ENCODE assay signal across 8 mouse cellular contexts in the genomic region with DNA sequence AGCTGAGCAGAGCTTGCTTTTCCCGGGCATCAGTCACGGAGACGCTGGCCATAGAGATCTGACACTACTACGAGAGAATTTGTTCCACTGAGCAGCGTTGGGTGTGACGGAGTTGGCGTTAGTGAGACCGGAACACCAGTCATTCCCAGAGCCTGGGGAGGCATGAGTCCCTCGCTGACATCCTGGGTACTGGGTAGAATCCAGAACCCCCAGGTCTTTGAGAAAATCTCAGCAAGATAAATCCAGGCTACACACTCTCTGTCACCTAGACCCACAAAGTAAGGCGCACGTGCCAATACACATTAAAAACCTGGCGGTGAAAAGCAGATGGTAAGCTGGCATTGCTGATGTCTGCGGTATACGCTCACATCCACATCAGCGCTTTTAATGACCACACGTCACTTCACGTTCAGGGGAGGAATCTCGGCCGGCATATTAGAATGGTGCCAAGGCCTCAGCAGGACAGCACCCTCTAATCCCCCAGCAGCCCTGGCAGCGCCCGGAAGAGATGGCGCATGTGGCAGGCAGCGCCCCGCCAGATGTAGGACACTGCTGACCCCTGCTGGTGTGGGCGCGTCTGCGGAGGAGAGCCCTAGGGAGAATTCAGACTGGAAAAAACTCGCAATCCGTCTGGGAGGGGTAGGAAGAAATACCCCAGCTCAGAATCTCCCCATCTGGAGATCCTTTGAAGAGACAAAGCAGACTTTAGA. TPM values are rescaled to one million over a fixed set of nuclear protein-coding genes. Genes with fewer than 3 reads are reported as not detected.
DNase-seq lines count a peak whose midpoint lies in the region; ATAC-seq lines count a peak whose summit lies in the region.

No protein-coding gene starts in this region.

- peak overlapping the region; percentile 84 for H3K4me2 ChIP-seq in intestine, embryonic 15.5 days (replicated peaks)

- peaks cover 2% of the 10 kb centered on the region; the same call in 1 of the 2 replicates for H3K27me3 ChIP-seq in intestine, embryonic 15.5 days (replicated peaks)

- H3K27ac ChIP-seq in intestine, embryonic 15.5 days: no peak overlapping the region

- peaks cover 17% of the 10 kb centered on the region for H3K4me1 ChIP-seq in intestine, embryonic 15.5 days (replicated peaks)

- WGBS in intestine, embryonic 15.5 days: 5% methylated on average over 29 of the region's 29 CpGs

- peak overlapping the region; percentile 23; the same call in 1 of the 2 replicates for H3K9ac ChIP-seq in intestine, embryonic 15.5 days

- intact Hi-C loops in gastrocnemius, postnatal 36 days (cut with DNase I): loop anchor here (2.0 kb wide), 1 partner anchor 238 kb away; no protein-coding TSS in a partner anchor
- intact Hi-C loops in left cerebral cortex, postnatal 36 days (cut with DNase I): loop anchor here (1.0 to 5.0 kb wide), 3 partner anchors 28 to 237 kb away; no protein-coding TSS in a partner anchor

- peak overlapping the region; percentile 30 for H3K4me3 ChIP-seq in intestine, embryonic 15.5 days (replicated peaks)

- no peaks in the 10 kb centered on the region for H3K9me3 ChIP-seq in intestine, embryonic 15.5 days

- peak; percentile 85 for DNase-seq in adipocyte (ENCODE audit: low spot score)
- DNase-seq in embryo, embryonic 10 days (ENCODE audit: low spot score): peak; percentile 86
- DNase-seq in gastrocnemius, postnatal 36 days: peak; percentile 77 to 81
- DNase-seq in left cerebral cortex, postnatal 36 days (ENCODE audit: low spot score in 2 of 2): peak; percentile 65 to 70
- peak; percentile 77 for DNase-seq in right cerebral cortex, postnatal 25 days
- DNase-seq in c-Kit-positive CD71-positive TER-119-positive erythroid progenitor cells, embryonic 14.5 days (ENCODE audit: low spot score): no peak

- H3K36me3 ChIP-seq in intestine, embryonic 15.5 days: no peaks in the 10 kb centered on the region

- ATAC-seq in intestine, embryonic 15.5 days: peak; percentile 76
- peak; percentile 49; the same call in 1 of the 2 replicates for ATAC-seq in megakaryocyte-erythroid progenitor cell, adult 5-6 weeks (replicated peaks; ENCODE audit: low FRiP score, low TSS enrichment, poor library complexity, severe bottlenecking)

RNA-seq across cellular contexts. Expression of a gene that starts 20.7 kb away (rescaled TPM):
- 10 to 100 TPM; 18.1 to 22.8 TPM for total RNA-seq in gastrocnemius, postnatal 36 days (2021)
- polyA plus RNA-seq in intestine, embryonic 15.5 days (2015; fragmentation: Nextera tagmentation; extraction: Ambion mirVana): 203 and 215 TPM in 2 replicates
- total RNA-seq in left cerebral cortex, postnatal 36 days (2021): 100 to 1,000 TPM; 195 to 250 TPM
- total RNA-seq in megakaryocyte-erythroid progenitor cell, adult 5-6 weeks (2014; fragmentation: Nextera tagmentation): 77.6 and 100 TPM in 2 replicates
- total RNA-seq in megakaryocyte-erythroid progenitor cell, adult 5-6 weeks (2017): 91.4 and 112 TPM in 2 replicates
